Mouse (Mus musculus): ENCODE measurements around the gene Ikzf4.

DNA sequence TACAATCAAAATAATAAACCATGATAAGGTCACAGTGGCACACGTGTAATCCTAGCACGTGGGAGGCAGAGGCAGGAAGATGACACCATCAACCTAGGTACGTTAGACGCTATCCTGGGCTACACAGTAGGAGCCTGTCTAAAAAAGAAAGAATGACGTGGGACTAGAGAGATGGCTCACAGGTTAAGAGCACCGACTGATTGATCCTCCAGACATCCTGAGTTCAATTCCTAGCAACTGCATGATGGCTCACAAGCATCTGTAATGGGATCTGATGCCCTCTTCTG is 32.7 kb downstream of the Ikzf4 start:
- TF ChIP-seq POLR2A (IDR thresholded peaks at IDR 0.05; ENCODE audit: borderline replicate concordance, low read depth, low read length), result no peak
- TF ChIP-seq CTCF (IDR thresholded peaks at IDR 0.05; ENCODE audit: low read depth, low read length), result no peak
